7 mouse cellular contexts compared by ENCODE assay signal in the genomic region with DNA sequence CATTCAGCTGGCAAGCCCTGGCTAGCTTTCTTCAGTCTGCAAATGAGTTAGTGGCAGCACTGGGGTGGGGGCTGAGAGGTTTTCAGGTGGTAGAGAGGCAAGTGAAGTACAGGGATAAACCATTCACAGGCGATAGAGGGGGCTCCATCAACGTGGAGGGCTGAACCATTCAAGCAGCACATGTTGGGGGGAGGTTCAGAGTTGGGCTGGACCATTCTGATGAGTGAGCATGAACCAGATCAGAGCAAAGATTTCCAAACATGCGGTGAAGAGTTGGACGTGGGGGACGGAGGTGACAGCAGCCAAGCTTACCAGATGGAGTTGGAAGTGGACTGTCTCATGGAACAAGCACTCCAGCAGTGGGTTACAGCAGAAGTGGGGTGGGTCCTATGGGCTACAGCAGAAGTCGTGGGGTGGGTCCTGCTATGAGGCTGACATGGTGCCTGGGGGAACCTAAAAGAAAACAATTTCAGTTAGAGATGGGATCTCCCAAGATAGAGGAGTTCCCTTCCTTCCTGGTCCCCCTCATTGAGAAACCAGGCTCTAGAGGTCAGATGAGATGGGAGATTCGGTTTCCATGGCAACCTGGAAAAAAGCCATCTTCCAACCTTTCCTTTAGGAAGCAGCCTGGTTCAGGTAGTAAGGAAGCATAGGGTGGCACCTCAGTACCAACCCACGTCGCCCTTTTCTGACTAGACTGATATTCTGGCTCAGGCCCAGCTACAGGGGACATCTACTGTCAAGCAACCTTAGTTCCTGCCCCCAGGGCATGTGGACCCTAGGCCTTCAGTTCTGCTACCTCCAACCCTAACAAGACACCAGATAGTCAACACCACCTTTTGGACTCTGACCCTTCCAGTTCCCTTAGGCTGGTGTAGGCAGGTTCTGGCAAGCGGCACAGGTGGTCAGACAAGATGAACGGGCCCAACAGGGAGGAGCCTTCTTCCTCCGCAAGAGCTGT. TPM values are rescaled to one million over a fixed set of nuclear protein-coding genes. Genes with fewer than 3 reads are reported as not detected.
DNase-seq lines count a peak whose midpoint lies in the region; ATAC-seq and TF ChIP-seq lines count a peak whose summit lies in the region.

A gene (minus strand): TSS at position 455 of the 961 bp plus-strand sequence.

- 30% methylated on average over 12 of the region's 12 CpGs for WGBS in lung, embryonic 16.5 days
- 27% methylated on average over 12 of the region's 12 CpGs for WGBS in stomach, postnatal 0 days

- ATAC-seq in lung, embryonic 16.5 days (ENCODE audit: low read depth): no peak
- ATAC-seq in stomach, postnatal 0 days (ENCODE audit: low FRiP score, low TSS enrichment): no peak

- H3K27me3 ChIP-seq in lung, embryonic 16.5 days (ENCODE audit: control insufficient read depth, insufficient read depth, low read depth, low read length): no peaks in the 10 kb centered on the region
- no peaks in the 10 kb centered on the region for H3K27me3 ChIP-seq in stomach, postnatal 0 days (ENCODE audit: control insufficient read depth, insufficient read depth, low read length)

- H3K9ac ChIP-seq in lung, embryonic 16.5 days (ENCODE audit: low read length): peak within 1 kb of the TSS; percentile 83
- H3K9ac ChIP-seq in stomach, postnatal 0 days (ENCODE audit: low read length): peak within 1 kb of the TSS; percentile 79

- peak; percentile 52 for TF ChIP-seq EP300 in stomach, postnatal 0 days (optimal IDR thresholded peaks at IDR 0.05)

- H3K4me1 ChIP-seq in embryonic fibroblast, embryonic 13.5 days (ENCODE audit: control insufficient read depth, insufficient read depth, low read length): peaks cover 12% of the 10 kb centered on the region
- peaks cover 46% of the 10 kb centered on the region for H3K4me1 ChIP-seq in lung, embryonic 16.5 days (replicated peaks; ENCODE audit: control insufficient read depth, insufficient read depth, low read length)
- H3K4me1 ChIP-seq in stomach, postnatal 0 days (replicated peaks; ENCODE audit: control insufficient read depth, insufficient read depth): peaks cover 20% of the 10 kb centered on the region

- no peak for TF ChIP-seq CTCF in embryonic fibroblast, embryonic 13.5 days (IDR thresholded peaks at IDR 0.05; ENCODE audit: borderline replicate concordance, insufficient read depth, low read length)
- peak; percentile 15; the same call in 1 of the 2 replicates for TF ChIP-seq CTCF in stomach, postnatal 0 days (IDR thresholded peaks at IDR 0.05; ENCODE audit: low read depth)

- peak within 1 kb of the TSS; percentile 84 for H3K27ac ChIP-seq in embryonic fibroblast, embryonic 13.5 days (ENCODE audit: insufficient read depth, low read length)
- peak within 1 kb of the TSS; percentile 99; the same call in 1 of the 2 replicates for H3K27ac ChIP-seq in lung, embryonic 16.5 days (ENCODE audit: low read length)
- peak within 1 kb of the TSS; percentile 98 for H3K27ac ChIP-seq in stomach, postnatal 0 days (replicated peaks)

- intact Hi-C loops in heart, postnatal 10 days (cut with DNase I): loop anchor here (10.0 kb wide), 1 partner anchor 319 kb away; a partner anchor contains a TSS

- H3K9me3 ChIP-seq in lung, embryonic 16.5 days (ENCODE audit: control insufficient read depth, low read length): no peaks in the 10 kb centered on the region
- H3K9me3 ChIP-seq in stomach, postnatal 0 days (ENCODE audit: control insufficient read depth, low read length): no peaks in the 10 kb centered on the region

- H3K36me3 ChIP-seq in lung, embryonic 16.5 days (ENCODE audit: control insufficient read depth, insufficient read depth, low read length): peaks cover 5% of the 10 kb centered on the region
- peaks cover 2% of the 10 kb centered on the region; the same call in 1 of the 2 replicates for H3K36me3 ChIP-seq in stomach, postnatal 0 days (ENCODE audit: control insufficient read depth, insufficient read depth, low read length)

- peak; percentile 90 for DNase-seq in ES-CJ7 (ENCODE audit: low read depth, low spot score)
- DNase-seq in adrenal gland, adult 2 months: no peak
- DNase-seq in heart, postnatal 10 days: no peak
- DNase-seq in kidney, postnatal 36 days: peak; percentile 75 to 86
- peak; percentile 78 for DNase-seq in stomach, postnatal 0 days (ENCODE audit: low spot score)

- peak within 1 kb of the TSS; percentile 96 for H3K4me2 ChIP-seq in lung, embryonic 16.5 days (ENCODE audit: low read depth, low read length)
- H3K4me2 ChIP-seq in stomach, postnatal 0 days (replicated peaks; ENCODE audit: low read depth): peak within 1 kb of the TSS; percentile 97

- H3K4me3 ChIP-seq in embryonic fibroblast, embryonic 13.5 days (ENCODE audit: insufficient read depth, low read length): peak within 1 kb of the TSS; percentile 2; the same call in 1 of the 2 replicates
- peak within 1 kb of the TSS; percentile 66 for H3K4me3 ChIP-seq in lung, embryonic 16.5 days (ENCODE audit: low read length)
- H3K4me3 ChIP-seq in stomach, postnatal 0 days (ENCODE audit: low read depth, low read length): 0 out of 2 replicates have a peak within 1 kb of the TSS, but pooled peaks have one; percentile 59

- peak; percentile 36; the same call in 1 of the 2 replicates for TF ChIP-seq POLR2A in embryonic fibroblast, embryonic 13.5 days (IDR thresholded peaks at IDR 0.05; ENCODE audit: low read depth, low read length)

RNA-seq across cellular contexts. Expression of the gene that starts here (rescaled TPM):
- total RNA-seq in adrenal gland, adult 2 months (2021): 10 to 100 TPM; 31.4 to 41.5 TPM
- 17.4 and 18.7 TPM in 2 replicates for polyA plus RNA-seq in adrenal gland, adult 2 months (2012; rRNA removed)
- 31.8 and 33.4 TPM in 2 replicates for polyA plus RNA-seq in embryonic fibroblast, embryonic 13.5 days (2011; ENCODE audit: insufficient read length, low read depth, missing spikeins)
- 10 to 100 TPM; 48.3 to 52.2 TPM for total RNA-seq in heart, postnatal 10 days (2021)
- polyA plus RNA-seq in lung, embryonic 16.5 days (2015; fragmentation: Nextera tagmentation; extraction: Ambion mirVana): 25.2 and 26.0 TPM in 2 replicates
- polyA plus RNA-seq in stomach, postnatal 0 days (2015; fragmentation: Nextera tagmentation; extraction: Ambion mirVana): 12.9 and 13.1 TPM in 2 replicates

Comparison
In these comparisons a context has a peak if more than half of its experiments do, and no peak if none do; other contexts are left out.
1. DNase-seq: peak in ES-CJ7 (single experiment), kidney, postnatal 36 days (2 of 2) and stomach, postnatal 0 days (single experiment); none in adrenal gland, adult 2 months (single experiment) and heart, postnatal 10 days (0 of 2).
2. H3K4me3 ChIP-seq: peak in every context shown above with its lines; median percentile 66 in lung, embryonic 16.5 days; 59 in stomach, postnatal 0 days; 2 in embryonic fibroblast, embryonic 13.5 days.
3. Peak in every context shown above with its lines, with median percentiles within 50 percentile points of each other: H3K27ac ChIP-seq.